Mouse (Mus musculus) bone marrow macrophage, adult 2 months (primary cell): ENCODE measurements at regions not wholly inside any gene's neighbourhood (a gene's known extent, or its start where the extent isn't known, plus 50 kb on each side); places are given as distances from the start of the nearest gene placed in this dataset.

ENCODE experiments used
- CTCF ChIP-seq: IDR thresholded peaks from 2 replicates; pipeline ENCODE4 v1.5.1; 2012; ENCODE audit warnings: low read depth, mild to moderate bottlenecking, low read length, moderate library complexity
- POLR2A ChIP-seq: IDR thresholded peaks from 2 replicates; pipeline ENCODE4 v1.6.1; 2012; ENCODE audit warnings: mild to moderate bottlenecking, low read depth, low read length, borderline replicate concordance

DNA sequence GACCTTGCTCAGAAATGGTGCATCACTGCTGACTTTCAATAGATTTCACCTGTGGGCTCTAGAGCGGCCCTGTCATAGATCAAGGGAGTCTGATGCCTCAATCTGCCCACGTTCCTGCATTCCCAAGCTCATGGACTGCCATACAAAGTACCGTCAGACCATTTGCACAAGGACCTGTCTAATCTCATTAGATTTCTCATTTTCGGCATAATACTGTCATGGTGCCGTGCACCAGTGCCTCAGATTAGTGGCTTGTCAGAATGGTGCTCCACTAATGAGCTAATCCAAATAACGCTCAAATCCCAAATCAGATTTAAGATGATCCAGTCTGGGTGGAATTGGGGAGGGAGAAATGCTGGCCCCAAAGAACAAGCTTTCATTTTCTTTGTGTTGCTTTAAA lies 321.1 kb downstream of the Icos start:
- TF ChIP-seq CTCF (no peak), POLR2A (no peak)
